Mouse (Mus musculus) stomach, adult 2 months (tissue): ENCODE results near the gene Smyd4. TPM values are rescaled to one million over a fixed set of nuclear protein-coding genes. Genes with fewer than 3 reads are reported as not detected.

Experiments used
- polyA plus RNA-seq: library from polyadenylated mRNA; depleted of rRNA; stranded (reverse); fragments of >200 nt; gene quantifications from 2 replicates; pipeline ENCODE4 v1.2.3, GENCODE M21; 2012; rRNA removed

Gene Smyd4
- 1.0 and 1.3 TPM in 2 replicates for polyA plus RNA-seq

GRCm38 (mm10) chr11:75348199-75348889 is at the start of gene Smyd4, which contains the start of gene Rpa1:
Smyd4 (plus strand) TSS chr11:75348433.
Rpa1 (minus strand) TSS chr11:75348324.

GRCm38 (mm10) chr11:75422013-75422792 is 74.0 kb downstream of the Smyd4 start, which contains the start of gene Serpinf1:
Serpinf1 (minus strand) TSS chr11:75422701.

GRCm38 (mm10) chr11:75439363-75439762 is 91.1 kb downstream of the Smyd4 start, which contains the start of gene Serpinf2:
Serpinf2 (minus strand) TSS chr11:75439591.

GRCm38 (mm10) chr11:75453991-75454930 is 106.0 kb downstream of the Smyd4 start, which contains the start of gene Wdr81:
Wdr81 (minus strand) TSS chr11:75454717.

Other genes with a start within 250 kb of the Smyd4 start
- gene Hic1, start 178.9 kb upstream of the Smyd4 start, polyA plus RNA-seq, result 11.7 and 15.2 TPM in 2 replicates
- 4.6 and 5.3 TPM in 2 replicates for gene Ovca2, start 169.6 kb upstream of the Smyd4 start, polyA plus RNA-seq
- gene Dph1, start 157.2 kb upstream of the Smyd4 start, polyA plus RNA-seq, result 18.8 TPM in 2 replicates
- gene Rtn4rl1, start 154.7 kb upstream of the Smyd4 start, polyA plus RNA-seq, result 2.8 and 3.7 TPM in 2 replicates
- gene Rpa1, start 109 bp upstream of the Smyd4 start, polyA plus RNA-seq, result 5.4 and 6.1 TPM in 2 replicates
- 32.6 and 42.4 TPM in 2 replicates for gene Serpinf1, start 74.3 kb downstream of the Smyd4 start, polyA plus RNA-seq
- gene Serpinf2, start 91.2 kb downstream of the Smyd4 start, polyA plus RNA-seq, result 2.5 and 4.4 TPM in 2 replicates
- gene Wdr81, start 106.3 kb downstream of the Smyd4 start, polyA plus RNA-seq, result 7.4 TPM in 2 replicates
- gene Tlcd2, start 113.3 kb downstream of the Smyd4 start, polyA plus RNA-seq, result 8.6 and 11.8 TPM in 2 replicates
- 13.4 and 21.5 TPM in 2 replicates for gene Prpf8, start 138.4 kb downstream of the Smyd4 start, polyA plus RNA-seq
- 2.4 and 3.9 TPM in 2 replicates for gene Rilp, start 161.7 kb downstream of the Smyd4 start, polyA plus RNA-seq
- gene Scarf1, start 165.1 kb downstream of the Smyd4 start, polyA plus RNA-seq, result 4.1 TPM in 2 replicates
- gene Slc43a2, start 183.3 kb downstream of the Smyd4 start, polyA plus RNA-seq, result 15.1 and 15.2 TPM in 2 replicates
- 38.5 and 62.5 TPM in 2 replicates for gene Pitpna, start 239.7 kb downstream of the Smyd4 start, polyA plus RNA-seq